Mouse (Mus musculus): ENCODE data around the gene Rnps1. TPM values are rescaled to one million over a fixed set of nuclear protein-coding genes. Genes with fewer than 3 reads are reported as not detected.
A peak's percentile ranks its signal among the peaks of the same experiment; 100 is the strongest.

Gene Rnps1
- total RNA-seq (2014; rRNA removed) (289 and 291 TPM in 2 replicates), polyA plus RNA-seq (2015; fragmentation: Nextera tagmentation; extraction: Ambion mirVana) (361 and 363 TPM in 2 replicates)

GRCm38 (mm10) chr17:24414230-24414976 lies at the start of gene Rnps1:
TSS of gene Rnps1 (plus strand) at chr17:24414565.
- no peak for TF ChIP-seq CTCF (IDR thresholded peaks at IDR 0.05; ENCODE audit: low read depth)
- Histone ChIP-seq H3K27ac (ENCODE audit: low read depth, low read length) (peak within 1 kb of the TSS; percentile 91), H3K4me1 (ENCODE audit: insufficient read depth) (peaks cover 10% of the 10 kb centered on the region; the same call in 1 of the 2 replicates), H3K36me3 (ENCODE audit: insufficient read depth) (peaks cover 48% of the 10 kb centered on the region), H3K27me3 (ENCODE audit: insufficient read depth, low read length) (no peaks in the 10 kb centered on the region), H3K9me3 (ENCODE audit: low read length) (no peaks in the 10 kb centered on the region), H3K9ac (peak within 1 kb of the TSS; percentile 74), H3K4me2 (ENCODE audit: low read depth) (peak within 1 kb of the TSS; percentile 80), H3K4me3 (ENCODE audit: low read depth, low read length) (peak within 1 kb of the TSS; percentile 59)
- peak; percentile 97 for ATAC-seq
- peak; percentile 99 for DNase-seq
- 2% methylated on average over 64 of the region's 64 CpGs for WGBS

GRCm38 (mm10) chr17:24365863-24366262 lies 48.5 kb upstream of the Rnps1 start:
- 57% methylated on average over 13 of the region's 13 CpGs for WGBS
- Histone ChIP-seq H3K9me3 (ENCODE audit: low read length) (no peaks in the 10 kb centered on the region), H3K36me3 (ENCODE audit: insufficient read depth) (peaks cover 41% of the 10 kb centered on the region), H3K4me2 (ENCODE audit: low read depth) (no peak overlapping the region), H3K27me3 (ENCODE audit: insufficient read depth, low read length) (no peaks in the 10 kb centered on the region), H3K4me3 (ENCODE audit: low read depth, low read length) (no peak overlapping the region), H3K27ac (ENCODE audit: low read depth, low read length) (no peak overlapping the region), H3K9ac (no peak overlapping the region), H3K4me1 (ENCODE audit: insufficient read depth) (no peaks in the 10 kb centered on the region)
- ATAC-seq (no peak), DNase-seq (no peak)
- TF ChIP-seq CTCF (IDR thresholded peaks at IDR 0.05; ENCODE audit: low read depth): no peak

- no peak overlapping the region for H3K4me3 ChIP-seq (ENCODE audit: low read depth, low read length)
- DNase-seq: no peak
- H3K36me3 ChIP-seq (ENCODE audit: insufficient read depth): peaks cover 85% of the 10 kb centered on the region
- no peak overlapping the region for H3K9ac ChIP-seq
- no peak for TF ChIP-seq CTCF (IDR thresholded peaks at IDR 0.05; ENCODE audit: low read depth)
- H3K4me2 ChIP-seq (ENCODE audit: low read depth): no peak overlapping the region
- 83% methylated on average over 4 of the region's 5 CpGs for WGBS
- no peak for ATAC-seq
- H3K27me3 ChIP-seq (ENCODE audit: insufficient read depth, low read length): no peaks in the 10 kb centered on the region
- no peaks in the 10 kb centered on the region for H3K4me1 ChIP-seq (ENCODE audit: insufficient read depth)
- H3K9me3 ChIP-seq (ENCODE audit: low read length): no peaks in the 10 kb centered on the region
- no peak overlapping the region for H3K27ac ChIP-seq (ENCODE audit: low read depth, low read length)
Observed at GRCm38 (mm10) chr17:24375094-24375712, 39.2 kb upstream of the Rnps1 start.

GRCm38 (mm10) chr17:24375886-24376285 lies 38.5 kb upstream of the Rnps1 start:
- H3K9me3 ChIP-seq (ENCODE audit: low read length): no peaks in the 10 kb centered on the region
- ATAC-seq (no peak), DNase-seq (no peak)
- H3K4me3 ChIP-seq (ENCODE audit: low read depth, low read length): no peak overlapping the region
- no peaks in the 10 kb centered on the region for H3K27me3 ChIP-seq (ENCODE audit: insufficient read depth, low read length)
- H3K9ac ChIP-seq: no peak overlapping the region
- peaks cover 85% of the 10 kb centered on the region for H3K36me3 ChIP-seq (ENCODE audit: insufficient read depth)
- 90% methylated on average over 6 of the region's 6 CpGs for WGBS
- no peak overlapping the region for H3K4me2 ChIP-seq (ENCODE audit: low read depth)
- no peak for TF ChIP-seq CTCF (IDR thresholded peaks at IDR 0.05; ENCODE audit: low read depth)
- no peaks in the 10 kb centered on the region for H3K4me1 ChIP-seq (ENCODE audit: insufficient read depth)
- no peak overlapping the region for H3K27ac ChIP-seq (ENCODE audit: low read depth, low read length)

GRCm38 (mm10) chr17:24378496-24378895 lies 35.9 kb upstream of the Rnps1 start:
- 97% methylated on average over 2 of the region's 2 CpGs for WGBS
- no peak overlapping the region for H3K27ac ChIP-seq (ENCODE audit: low read depth, low read length)
- TF ChIP-seq CTCF (IDR thresholded peaks at IDR 0.05; ENCODE audit: low read depth): no peak
- H3K4me2 ChIP-seq (ENCODE audit: low read depth): no peak overlapping the region
- no peaks in the 10 kb centered on the region for H3K4me1 ChIP-seq (ENCODE audit: insufficient read depth)
- H3K36me3 ChIP-seq (ENCODE audit: insufficient read depth): peaks cover 84% of the 10 kb centered on the region
- no peak overlapping the region for H3K4me3 ChIP-seq (ENCODE audit: low read depth, low read length)
- H3K9ac ChIP-seq: no peak overlapping the region
- ATAC-seq (no peak), DNase-seq (no peak)
- no peaks in the 10 kb centered on the region for H3K9me3 ChIP-seq (ENCODE audit: low read length)
- H3K27me3 ChIP-seq (ENCODE audit: insufficient read depth, low read length): no peaks in the 10 kb centered on the region

GRCm38 (mm10) chr17:24383789-24384188 lies 30.6 kb upstream of the Rnps1 start:
- no peaks in the 10 kb centered on the region for H3K4me1 ChIP-seq (ENCODE audit: insufficient read depth)
- H3K27me3 ChIP-seq (ENCODE audit: insufficient read depth, low read length): no peaks in the 10 kb centered on the region
- no peak overlapping the region for H3K4me2 ChIP-seq (ENCODE audit: low read depth)
- no peak for TF ChIP-seq CTCF (IDR thresholded peaks at IDR 0.05; ENCODE audit: low read depth)
- H3K36me3 ChIP-seq (ENCODE audit: insufficient read depth): peaks cover 86% of the 10 kb centered on the region
- no peak overlapping the region for H3K27ac ChIP-seq (ENCODE audit: low read depth, low read length)
- 88% methylated on average over 8 of the region's 8 CpGs for WGBS
- DNase-seq: no peak
- H3K9me3 ChIP-seq (ENCODE audit: low read length): no peaks in the 10 kb centered on the region
- no peak overlapping the region for H3K9ac ChIP-seq
- H3K4me3 ChIP-seq (ENCODE audit: low read depth, low read length): no peak overlapping the region
- ATAC-seq: no peak

- Histone ChIP-seq H3K9ac (no peak overlapping the region), H3K4me2 (ENCODE audit: low read depth) (no peak overlapping the region), H3K4me1 (ENCODE audit: insufficient read depth) (no peaks in the 10 kb centered on the region), H3K36me3 (ENCODE audit: insufficient read depth) (peaks cover 84% of the 10 kb centered on the region), H3K27ac (ENCODE audit: low read depth, low read length) (no peak overlapping the region), H3K27me3 (ENCODE audit: insufficient read depth, low read length) (no peaks in the 10 kb centered on the region), H3K4me3 (ENCODE audit: low read depth, low read length) (no peak overlapping the region), H3K9me3 (ENCODE audit: low read length) (no peaks in the 10 kb centered on the region)
- WGBS: 89% methylated on average over 5 of the region's 5 CpGs
- ATAC-seq (no peak), DNase-seq (no peak)
- no peak for TF ChIP-seq CTCF (IDR thresholded peaks at IDR 0.05; ENCODE audit: low read depth)
Observed at GRCm38 (mm10) chr17:24388711-24389110, 25.7 kb upstream of the Rnps1 start.
